Mouse (Mus musculus) inflammation-experienced regulatory T-cells, adult 6 months (primary cell): ENCODE results near the gene Adm. TPM values are rescaled to one million over a fixed set of nuclear protein-coding genes. Genes with fewer than 3 reads are reported as not detected.

ENCODE experiments used
- ATAC-seq: one replicate; pipeline ENCODE4 v1.8.0; 2017
- polyA plus RNA-seq, 3 experiments: library from polyadenylated mRNA; unstranded; fragments of 100-300 nt; shearing (Covaris generic); gene quantifications; one replicate each; pipeline ENCODE4 v1.2.1; 2017

Adm gene
- polyA plus RNA-seq, 3 experiments from 2014 or later = not detected

DNA sequence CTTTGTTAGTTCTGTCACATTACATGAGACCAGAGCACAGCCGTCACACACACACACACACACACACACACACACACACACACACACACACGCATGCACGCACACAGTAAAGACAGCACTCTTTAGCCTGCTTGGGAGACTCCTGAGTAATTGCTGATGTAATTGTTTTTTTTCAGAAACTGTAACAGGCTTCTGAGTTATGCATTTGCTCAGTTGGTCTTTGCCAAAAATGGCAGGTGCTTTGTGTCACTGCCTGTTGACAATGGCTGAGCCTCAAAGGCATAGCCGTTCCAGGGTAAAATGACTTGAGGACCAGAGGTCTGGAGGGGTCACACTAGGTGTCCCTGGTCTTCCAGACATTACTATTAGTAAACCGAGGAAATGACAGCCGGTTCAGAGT lies 40.8 kb downstream of the Adm start:
- no peak for ATAC-seq

DNA sequence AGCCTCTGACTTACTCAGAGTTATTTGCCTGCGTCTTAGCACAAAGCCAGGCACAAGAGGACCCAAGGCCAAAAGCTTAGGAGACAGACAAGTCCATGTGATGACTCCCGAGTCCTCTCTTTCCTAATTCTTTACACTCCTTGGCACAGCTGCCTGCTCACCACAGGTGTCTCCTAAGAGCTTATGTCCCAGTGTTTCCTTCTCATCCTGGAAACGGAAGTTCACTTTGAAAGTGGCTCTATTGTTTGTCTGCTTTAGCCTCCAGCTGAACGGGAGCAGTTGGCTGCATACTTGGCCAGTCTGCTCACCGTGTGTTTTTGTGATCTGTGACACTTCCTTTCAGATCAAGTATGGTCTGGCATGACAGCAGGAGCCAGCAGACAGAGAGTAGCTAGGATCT lies 41.3 kb downstream of the Adm start:
- no peak for ATAC-seq

DNA sequence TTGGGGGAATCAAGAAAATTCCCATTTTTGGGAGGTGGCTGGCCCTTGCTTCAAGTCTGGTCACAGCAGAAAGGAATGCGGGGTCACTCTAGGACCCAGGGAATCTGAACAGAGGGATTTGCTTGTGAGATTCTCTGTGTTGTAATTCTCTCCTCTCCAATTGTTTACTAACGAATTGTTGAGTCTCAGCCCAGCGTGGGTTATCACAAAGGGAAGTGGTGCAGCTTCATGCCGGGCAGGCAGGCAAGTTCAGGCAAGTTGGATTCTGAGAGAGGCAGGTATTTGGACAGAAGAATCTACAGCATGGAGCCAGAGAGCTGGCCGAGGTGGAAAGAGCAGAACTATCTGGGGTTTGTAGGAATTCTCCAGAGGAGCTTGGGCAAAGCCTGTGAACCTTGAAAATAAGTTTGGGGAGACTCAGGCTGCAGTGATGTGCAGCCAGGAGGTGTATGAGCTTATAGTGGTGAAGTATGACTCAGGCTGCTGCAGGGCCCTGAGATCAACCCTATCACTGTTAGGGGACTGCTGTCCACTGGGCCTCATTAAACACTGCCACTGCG lies 43.7 kb downstream of the Adm start:
- no peak for ATAC-seq

Other genes starting within 250 kb of the Adm start
- gene Sbf2, start 12.7 kb upstream of the Adm start, polyA plus RNA-seq = 1 to 10 TPM in 2 of 3 experiments, under 1 TPM in 1; 0.40 to 2.9 (median 2.1) TPM
- 1 to 10 TPM; 1.5 to 6.0 (median 5.0) TPM for gene Ampd3, start 140.5 kb downstream of the Adm start, polyA plus RNA-seq
- 10 to 100 TPM; 13.0 to 20.0 (median 13.1) TPM for gene Rnf141, start 216.8 kb downstream of the Adm start, polyA plus RNA-seq
- gene Lyve1, start 235.6 kb downstream of the Adm start, polyA plus RNA-seq = not detected